Mouse (Mus musculus) liver, postnatal 0 days (tissue): ENCODE data around the gene Prdm4.

ENCODE experiments used
- CTCF ChIP-seq: sonication (generic); IDR thresholded peaks from 2 replicates; pipeline ENCODE4 v1.5.1; 2016; ENCODE audit warnings: antibody characterized with exemption, low read depth
- EP300 ChIP-seq: IDR thresholded peaks from 2 replicates; pipeline ENCODE4 v1.6.1; 2016; ENCODE audit warnings: antibody characterized with exemption, low read depth, mild to moderate bottlenecking

DNA sequence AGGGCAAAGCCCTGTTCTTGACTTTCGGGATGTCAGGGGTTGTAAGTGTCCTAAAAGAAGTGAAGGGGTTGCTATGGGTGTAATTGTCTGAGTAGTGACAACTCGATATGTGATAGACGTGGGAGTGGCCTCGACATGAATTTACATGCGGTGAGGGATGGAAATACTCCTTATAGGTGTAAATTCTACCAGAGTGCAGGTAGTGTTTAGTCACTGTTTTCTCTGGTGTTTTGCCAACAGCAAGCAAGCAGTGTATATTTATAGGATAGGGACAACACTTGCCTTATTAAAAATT lies 44.5 kb downstream of the Prdm4 start:
- TF ChIP-seq CTCF = no peak
- no peak for TF ChIP-seq EP300
